Mouse (Mus musculus): ENCODE results near the gene 4930455H04Rik.

GRCm38 (mm10) chr3:116968540-116968997, 502 bp downstream of the 4930455H04Rik start, which contains the start of gene Palmd:
- TF ChIP-seq POLR2A (IDR thresholded peaks at IDR 0.05; ENCODE audit: borderline replicate concordance, extremely low read depth, insufficient read depth, insufficient read length, poor library complexity, severe bottlenecking) (no peak), CTCF (IDR thresholded peaks at IDR 0.05; ENCODE audit: borderline replicate concordance, extremely low read depth, insufficient read depth, insufficient read length) (no peak)

All from brain, embryonic 14.5 days (tissue).